Comparison of ENCODE assay signal across 7 mouse cellular contexts in genomic region chr2:118882840-118883679, GRCm38 (mm10). TPM values are rescaled to one million over a fixed set of nuclear protein-coding genes. Genes with fewer than 3 reads are reported as not detected.
A peak's percentile ranks its signal among the peaks of the same experiment; 100 is the strongest.
DNase-seq lines count a peak whose midpoint lies in the region; ATAC-seq lines count a peak whose summit lies in the region.

No protein-coding gene starts in this region.

- no peaks in the 10 kb centered on the region for H3K9me3 ChIP-seq in limb, embryonic 11.5 days (ENCODE audit: control insufficient read depth, low read length)
- H3K9me3 ChIP-seq in midbrain, embryonic 14.5 days (ENCODE audit: control insufficient read depth, low read length), result no peaks in the 10 kb centered on the region

- H3K4me1 ChIP-seq in limb, embryonic 11.5 days (ENCODE audit: control insufficient read depth, insufficient read depth, low read length), result peaks cover 3% of the 10 kb centered on the region; the same call in 1 of the 2 replicates
- H3K4me1 ChIP-seq in midbrain, embryonic 14.5 days (ENCODE audit: control insufficient read depth, insufficient read depth, low read length), result peaks cover 4% of the 10 kb centered on the region; the same call in 1 of the 2 replicates

- H3K9ac ChIP-seq in limb, embryonic 11.5 days (ENCODE audit: low read length), result peak overlapping the region; percentile 56
- H3K9ac ChIP-seq in midbrain, embryonic 14.5 days (replicated peaks; ENCODE audit: low read length), result peak overlapping the region; percentile 44; the same call in 1 of the 2 replicates

- ATAC-seq in limb, embryonic 11.5 days (ENCODE audit: insufficient number of reproducible peaks, low FRiP score, low TSS enrichment, low read depth), result peak; percentile 28; the same call in 1 of the 2 replicates
- ATAC-seq in midbrain, embryonic 14.5 days (ENCODE audit: low FRiP score, low TSS enrichment), result peak; percentile 64

- no peaks in the 10 kb centered on the region; the same call in 1 of the 2 replicates for H3K36me3 ChIP-seq in limb, embryonic 11.5 days (ENCODE audit: control insufficient read depth, insufficient read depth, low read length)
- no peaks in the 10 kb centered on the region for H3K36me3 ChIP-seq in midbrain, embryonic 14.5 days (ENCODE audit: control insufficient read depth, insufficient read depth, low read length)

- H3K27ac ChIP-seq in limb, embryonic 11.5 days (replicated peaks; ENCODE audit: low read depth, low read length), result no peak overlapping the region
- no peak overlapping the region for H3K27ac ChIP-seq in midbrain, embryonic 14.5 days (replicated peaks; ENCODE audit: low read depth, low read length)

- WGBS in limb, embryonic 11.5 days, result 2% methylated on average over 32 of the region's 32 CpGs
- 2% methylated on average over 32 of the region's 32 CpGs for WGBS in midbrain, embryonic 14.5 days

- H3K4me3 ChIP-seq in limb, embryonic 11.5 days (ENCODE audit: low read depth, low read length), result peak overlapping the region; percentile 29
- H3K4me3 ChIP-seq in midbrain, embryonic 14.5 days (replicated peaks; ENCODE audit: low read depth, low read length), result peak overlapping the region; percentile 37

- DNase-seq in adrenal gland, adult 8-10 months, result peak; percentile 80
- DNase-seq in embryo, embryonic 9.5 days (ENCODE audit: extremely low spot score), result peak; percentile 84
- peak; percentile 82 to 84 for DNase-seq in gastrocnemius, postnatal 4 days (ENCODE audit: low spot score in 2 of 2)
- peak; percentile 72 for DNase-seq in kidney, adult 11 months
- DNase-seq in limb, embryonic 11.5 days (ENCODE audit: low spot score), result peak; percentile 93
- DNase-seq in midbrain, embryonic 14.5 days, result peak; percentile 92
- DNase-seq in spleen, adult 12 weeks (ENCODE audit: low spot score), result peak; percentile 80

- peaks cover 7% of the 10 kb centered on the region; the same call in 1 of the 2 replicates for H3K27me3 ChIP-seq in limb, embryonic 11.5 days (ENCODE audit: control insufficient read depth, insufficient read depth, low read length)
- H3K27me3 ChIP-seq in midbrain, embryonic 14.5 days (ENCODE audit: control insufficient read depth, insufficient read depth, low read length), result peaks cover 10% of the 10 kb centered on the region; the same call in 1 of the 2 replicates

- peak overlapping the region; percentile 84 for H3K4me2 ChIP-seq in limb, embryonic 11.5 days (ENCODE audit: low read depth, severe bottlenecking)
- peak overlapping the region; percentile 81 for H3K4me2 ChIP-seq in midbrain, embryonic 14.5 days (ENCODE audit: low read length)

RNA-seq across cellular contexts. Expression of gene Bahd1, which starts 17.1 kb away (rescaled TPM):
- total RNA-seq in adrenal gland, adult 8-10 months (2022), result 10 to 100 TPM; 51.1 to 62.8 (median 59.2) TPM
- total RNA-seq in gastrocnemius, postnatal 4 days (2021), result 10 to 100 TPM; 15.2 to 15.4 TPM
- polyA plus RNA-seq in limb, embryonic 11.5 days (2014; fragmentation: Nextera tagmentation; extraction: Ambion mirVana), result 0.84 and 0.91 TPM in 2 replicates
- polyA plus RNA-seq in midbrain, embryonic 14.5 days (2014; fragmentation: Nextera tagmentation; extraction: Ambion mirVana), result 2.0 and 5.2 TPM in 2 replicates

RNA-seq across cellular contexts. Expression of gene Ivd, which starts 21.3 kb away (rescaled TPM):
- 100 to 1,000 TPM; 250 to 438 (median 309) TPM for total RNA-seq in adrenal gland, adult 8-10 months (2022)
- 10 to 100 TPM; 71.4 to 74.5 TPM for total RNA-seq in gastrocnemius, postnatal 4 days (2021)
- polyA plus RNA-seq in limb, embryonic 11.5 days (2014; fragmentation: Nextera tagmentation; extraction: Ambion mirVana), result 75.1 and 75.4 TPM in 2 replicates
- polyA plus RNA-seq in midbrain, embryonic 14.5 days (2014; fragmentation: Nextera tagmentation; extraction: Ambion mirVana), result 32.0 and 33.8 TPM in 2 replicates

RNA-seq across cellular contexts. Expression of gene Chst14, which starts 43.2 kb away (rescaled TPM):
- 10 to 100 TPM; 13.5 to 19.7 (median 16.7) TPM for total RNA-seq in adrenal gland, adult 8-10 months (2022)
- total RNA-seq in gastrocnemius, postnatal 4 days (2021), result 10 to 100 TPM; 19.5 to 19.7 TPM
- 34.9 and 35.5 TPM in 2 replicates for polyA plus RNA-seq in limb, embryonic 11.5 days (2014; fragmentation: Nextera tagmentation; extraction: Ambion mirVana)
- 3.0 and 7.1 TPM in 2 replicates for polyA plus RNA-seq in midbrain, embryonic 14.5 days (2014; fragmentation: Nextera tagmentation; extraction: Ambion mirVana)
